Mouse (Mus musculus): ENCODE results near the gene Kmt2d.

DNA sequence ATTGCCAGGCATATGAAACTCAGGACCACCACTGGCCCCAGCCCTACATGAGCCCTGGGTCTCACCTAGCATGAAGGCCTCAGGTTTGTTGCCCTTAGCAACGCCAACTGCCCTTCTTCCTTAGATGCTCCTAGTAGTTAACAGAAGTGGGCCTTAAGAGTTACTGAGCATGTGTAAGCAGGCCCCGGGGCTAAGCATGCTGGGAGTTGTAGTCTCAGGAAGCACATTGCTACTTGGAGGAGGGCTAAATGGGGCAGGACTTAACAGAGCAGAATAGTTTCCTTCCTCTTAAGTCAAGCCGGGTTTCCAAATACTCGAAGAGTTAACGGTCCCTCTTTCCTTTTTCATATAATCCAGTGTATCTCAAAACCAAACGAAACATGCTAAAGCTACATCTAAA lies 3.7 kb downstream of the Kmt2d start:
- TF ChIP-seq CTCF (IDR thresholded peaks at IDR 0.05; ENCODE audit: borderline replicate concordance, extremely low read depth, insufficient read depth, insufficient read length) (no peak), POLR2A (IDR thresholded peaks at IDR 0.05; ENCODE audit: borderline replicate concordance, extremely low read depth, insufficient read depth, insufficient read length, poor library complexity, severe bottlenecking) (no peak)

Data from brain, embryonic 14.5 days (tissue).